Mouse (Mus musculus) hindbrain, postnatal 0 days (tissue): ENCODE data around the gene Gm49510. TPM values are rescaled to one million over a fixed set of nuclear protein-coding genes. Genes with fewer than 3 reads are reported as not detected.

Experiments
- ATAC-seq: fragments of 200-750 bp; cut with Nextera tagmentation; 2 replicates; pipeline ENCODE4 v1.8.0; 2017; ENCODE audit warnings: mild to moderate bottlenecking, moderate TSS enrichment, moderate library complexity
- DNase-seq: peaks from one replicate; pipeline ENCODE4 v3.0.0-alpha.2; 2015; ENCODE audit warnings: low spot score
- H3K27ac ChIP-seq: fragments of 300-500 bp; sonication (generic); 2 replicates; pipeline ENCODE4 v1.5.1; 2014; ENCODE audit warnings: mild to moderate bottlenecking
- H3K27me3 ChIP-seq: fragments of 300-500 bp; sonication (generic); 2 replicates; pipeline ENCODE4 v1.6.1; 2014; ENCODE audit warnings: low read length, mixed read lengths; ENCODE audit not compliant: insufficient read depth
- H3K36me3 ChIP-seq: fragments of 300-500 bp; sonication (generic); 2 replicates; pipeline ENCODE4 v1.6.1; 2014; ENCODE audit warnings: low read length, mixed read lengths; ENCODE audit not compliant: insufficient read depth
- H3K4me1 ChIP-seq: fragments of 300-500 bp; sonication (generic); 2 replicates; pipeline ENCODE4 v1.6.1; 2014; ENCODE audit warnings: antibody characterized with exemption, low read length, mixed read lengths; ENCODE audit not compliant: insufficient read depth
- H3K4me2 ChIP-seq: fragments of 300-500 bp; sonication (generic); 2 replicates; pipeline ENCODE4 v1.6.1; 2014; ENCODE audit warnings: low read depth, mild to moderate bottlenecking, low read length, moderate library complexity, mixed read lengths
- H3K4me3 ChIP-seq: fragments of 300-500 bp; sonication (generic); 2 replicates; pipeline ENCODE4 v1.5.1; 2014; ENCODE audit warnings: low read length
- H3K9ac ChIP-seq: fragments of 300-500 bp; sonication (generic); replicated peaks from 2 replicates; pipeline ENCODE4 v1.6.1; 2014; ENCODE audit warnings: mild to moderate bottlenecking, low read length, moderate library complexity, mixed read lengths
- H3K9me3 ChIP-seq: fragments of 300-500 bp; sonication (generic); 2 replicates; pipeline ENCODE4 v1.6.1; 2016; ENCODE audit warnings: low read length, mixed read lengths
- CTCF ChIP-seq: IDR thresholded peaks from 2 replicates; pipeline ENCODE4 v1.5.1; 2016; ENCODE audit warnings: antibody characterized with exemption, control low read depth, low read depth
- WGBS: fragments of 180-500 bp; shearing (Covaris S2); extraction: QIAGEN DNeasy Blood & Tissue Kit; methylation state at CpG from one replicate; pipeline ENCODE4 v1.1.7; 2014; 5-methylcytosine and 5-hydroxymethylcytosine counted together
- polyA plus RNA-seq: library from polyadenylated mRNA; unstranded; fragments of >200 nt; fragmentation: Nextera tagmentation; extraction: Ambion mirVana; gene quantifications from 2 replicates; pipeline ENCODE4 v1.2.1, GENCODE M21; 2015
- total RNA-seq: library from RNA; depleted of rRNA; stranded (reverse); fragments of >200 nt; gene quantifications from 2 replicates; pipeline ENCODE4 v1.2.3, GENCODE M21; 2014

Gm49510 gene
- total and polyA plus RNA-seq, 2 experiments from 2014 or later: not detected

- Histone ChIP-seq H3K4me3 (no peak overlapping the region), H3K4me1 (no peaks in the 10 kb centered on the region), H3K27me3 (no peaks in the 10 kb centered on the region), H3K27ac (no peak overlapping the region), H3K36me3 (peaks cover 39% of the 10 kb centered on the region), H3K9me3 (no peaks in the 10 kb centered on the region), H3K9ac (no peak overlapping the region), H3K4me2 (no peak overlapping the region)
- 82% methylated on average over 7 of the region's 7 CpGs for WGBS
- ATAC-seq (no peak), DNase-seq (no peak)
- no peak for TF ChIP-seq CTCF
Measured at GRCm38 (mm10) chr15:78892440-78892839, 7.0 kb upstream of the Gm49510 start.

GRCm38 (mm10) chr15:78894726-78895125 lies 4.7 kb upstream of the Gm49510 start:
- no peak for DNase-seq
- Histone ChIP-seq H3K9ac (no peak overlapping the region), H3K4me2 (no peak overlapping the region), H3K9me3 (no peaks in the 10 kb centered on the region), H3K4me3 (no peak overlapping the region), H3K4me1 (no peaks in the 10 kb centered on the region), H3K27ac (no peak overlapping the region), H3K27me3 (no peaks in the 10 kb centered on the region), H3K36me3 (peaks cover 27% of the 10 kb centered on the region)
- no peak for TF ChIP-seq CTCF
- no peak for ATAC-seq
- WGBS: 73% methylated on average over 13 of the region's 13 CpGs

GRCm38 (mm10) chr15:78895741-78896140 lies 3.7 kb upstream of the Gm49510 start:
- ATAC-seq: no peak

GRCm38 (mm10) chr15:78896149-78896548 lies 3.3 kb upstream of the Gm49510 start:
- Histone ChIP-seq H3K27me3 (0 out of 2 replicates have a peak, but pooled peaks cover 3% of the 10 kb centered on the region), H3K27ac (no peak overlapping the region), H3K36me3 (peaks cover 23% of the 10 kb centered on the region), H3K9ac (no peak overlapping the region), H3K9me3 (no peaks in the 10 kb centered on the region), H3K4me1 (peaks cover 10% of the 10 kb centered on the region; the same call in 1 of the 2 replicates), H3K4me2 (no peak overlapping the region), H3K4me3 (no peak overlapping the region)
- no peak for TF ChIP-seq CTCF
- DNase-seq (no peak), ATAC-seq (no peak)
- 86% methylated on average over 3 of the region's 3 CpGs for WGBS

More at GRCm38 (mm10) chr15:78895741-78896140, 3.7 kb upstream of the Gm49510 start:
- Histone ChIP-seq H3K36me3 (peaks cover 27% of the 10 kb centered on the region), H3K27ac (no peak overlapping the region), H3K4me1 (peaks cover 9% of the 10 kb centered on the region; the same call in 1 of the 2 replicates), H3K27me3 (0 out of 2 replicates have a peak, but pooled peaks cover 3% of the 10 kb centered on the region), H3K4me3 (no peak overlapping the region), H3K4me2 (no peak overlapping the region), H3K9ac (no peak overlapping the region), H3K9me3 (no peaks in the 10 kb centered on the region)
- 85% methylated on average over 2 of the region's 2 CpGs for WGBS
- TF ChIP-seq CTCF: no peak
- DNase-seq: no peak

GRCm38 (mm10) chr15:78897488-78897887 lies 2.0 kb upstream of the Gm49510 start:
- Histone ChIP-seq H3K9ac (no peak overlapping the region), H3K4me2 (no peak overlapping the region), H3K4me1 (peaks cover 10% of the 10 kb centered on the region; the same call in 1 of the 2 replicates), H3K36me3 (peaks cover 10% of the 10 kb centered on the region; the same call in 1 of the 2 replicates), H3K27ac (no peak overlapping the region), H3K9me3 (no peaks in the 10 kb centered on the region), H3K4me3 (no peak overlapping the region), H3K27me3 (0 out of 2 replicates have a peak, but pooled peaks cover 3% of the 10 kb centered on the region)
- ATAC-seq: no peak
- no peak for TF ChIP-seq CTCF
- 93% methylated on average over 4 of the region's 4 CpGs for WGBS
- no peak for DNase-seq

- WGBS: 49% methylated on average over 6 of the region's 6 CpGs
- H3K4me1 ChIP-seq: peaks cover 10% of the 10 kb centered on the region; the same call in 1 of the 2 replicates
- H3K27me3 ChIP-seq: 0 out of 2 replicates have a peak, but pooled peaks cover 3% of the 10 kb centered on the region
- no peaks in the 10 kb centered on the region for H3K36me3 ChIP-seq
- no peak for ATAC-seq
- no peak overlapping the region for H3K27ac ChIP-seq
- no peak overlapping the region for H3K4me2 ChIP-seq
- DNase-seq: no peak
- H3K9ac ChIP-seq: no peak overlapping the region
- H3K4me3 ChIP-seq: no peak overlapping the region
- no peaks in the 10 kb centered on the region for H3K9me3 ChIP-seq
- TF ChIP-seq CTCF: no peak
Measured at GRCm38 (mm10) chr15:78898507-78899001, 913 bp upstream of the Gm49510 start.
